Mouse (Mus musculus): ENCODE results near the gene Morc2a.

DNA sequence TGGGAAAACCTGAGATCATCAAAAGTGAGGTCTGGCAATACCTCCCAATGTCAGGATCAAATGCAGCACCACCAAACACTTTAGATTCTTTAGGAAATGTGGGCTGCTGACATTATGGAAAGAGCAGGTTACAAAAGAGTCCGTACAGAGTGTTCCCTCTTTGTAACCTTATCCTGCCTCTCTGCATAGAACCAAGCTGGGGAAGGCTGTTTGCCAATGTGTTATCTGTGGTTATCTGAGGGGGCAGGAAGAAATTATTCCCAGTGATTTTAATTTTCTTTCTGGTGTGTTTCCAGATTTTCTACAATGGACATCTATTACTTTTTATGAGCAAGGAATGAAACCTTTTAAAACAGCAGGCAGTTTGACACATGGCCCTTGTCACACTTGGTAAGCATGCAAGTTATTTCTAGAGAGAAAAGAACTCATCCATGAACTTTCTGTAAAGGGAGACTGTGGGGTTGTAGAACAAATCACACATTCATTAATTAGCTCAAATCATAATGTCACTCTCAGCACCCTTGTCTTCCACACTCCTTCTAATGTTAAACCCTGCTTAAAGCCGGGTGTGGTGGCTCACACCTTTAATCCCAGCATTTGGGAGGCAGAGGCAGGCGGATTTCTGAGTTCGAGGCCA, 24.5 kb upstream of the Morc2a start:
- TF ChIP-seq POLR2A (IDR thresholded peaks at IDR 0.05; ENCODE audit: borderline replicate concordance, insufficient read depth, low read length) (no peak), CTCF (IDR thresholded peaks at IDR 0.05; ENCODE audit: borderline replicate concordance, insufficient read depth, low read depth, low read length) (no peak)

Measured in cerebellum, adult 2 months (tissue).